Mouse (Mus musculus) monocyte, adult 2 months (primary cell): ENCODE data around the gene Tulp3.
A peak's percentile ranks its signal among the peaks of the same experiment; 100 is the strongest.
"Not testable (repeated sequence)": the region's sequence is repeated elsewhere in the genome, so short reads cannot be mapped to it uniquely, and the experiment has no call there.

Source experiments
- DNase-seq, 2 experiments: peaks; one replicate each; pipeline ENCODE4 v3.0.0; 2022; ENCODE audit warnings: low spot score in 2 of 2, low read depth in 1 of 2

Gene Tulp3

GRCm38 (mm10) chr6:128355726-128356416 lies at the start of gene Tulp3:
Tulp3 (minus strand) TSS chr6:128355851.
- DNase-seq, result peak; percentile 28 to 29

DNA sequence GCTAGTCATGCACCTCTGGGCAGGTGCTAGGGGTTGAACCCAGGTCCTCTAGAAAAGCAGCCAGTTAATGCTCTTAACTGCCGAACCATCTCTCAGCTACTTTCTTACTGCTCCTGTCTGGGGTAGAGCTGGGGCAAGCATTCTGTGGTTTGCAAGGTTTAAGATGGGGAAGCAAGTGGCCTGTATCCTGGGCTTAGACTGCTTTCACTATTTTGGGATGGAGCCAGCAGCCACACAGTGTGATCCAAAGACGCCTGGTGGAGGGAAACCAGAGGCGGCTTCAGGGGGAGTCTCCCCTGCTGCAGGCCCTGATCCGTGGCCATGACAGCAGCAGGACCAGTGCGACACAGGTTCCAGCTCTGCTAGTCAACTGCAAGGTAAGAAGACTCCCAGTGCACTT lies 49.1 kb upstream of the Tulp3 start:
- no peak for DNase-seq

DNA sequence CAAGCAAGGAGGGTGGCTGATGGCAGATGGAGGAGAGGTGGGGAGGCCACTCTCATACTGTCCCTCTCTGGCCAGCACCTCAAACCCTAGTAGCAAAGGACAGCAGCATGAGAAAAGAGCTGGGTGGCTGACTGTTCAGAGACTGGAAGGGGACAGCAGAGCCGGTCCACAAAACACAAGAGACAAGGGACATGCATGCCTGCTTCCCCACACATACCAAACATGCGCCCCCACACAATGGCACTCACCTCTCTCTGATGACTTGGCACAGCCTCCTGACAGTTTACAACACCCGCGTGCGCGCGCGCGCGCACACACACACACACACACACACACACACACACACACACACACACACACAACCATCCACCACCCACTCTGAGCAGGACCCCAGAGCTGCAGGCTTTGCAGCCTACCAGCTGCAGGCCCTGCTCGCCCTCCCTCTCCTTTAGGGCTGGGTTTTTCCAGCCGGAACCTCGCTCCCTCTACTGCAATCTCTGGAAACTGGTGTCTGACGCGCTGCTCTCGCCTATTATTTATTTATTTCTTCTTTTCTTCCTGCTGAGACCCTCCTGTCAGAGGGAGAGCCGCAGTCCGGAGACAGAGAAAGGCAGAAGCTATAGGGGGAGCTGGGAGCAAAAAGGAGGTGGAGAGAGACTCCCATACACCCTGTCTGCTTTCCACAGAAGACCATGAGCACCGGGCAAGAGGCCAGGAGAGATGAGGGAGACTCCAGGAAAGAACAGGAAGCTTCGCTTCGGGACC lies 44.0 kb upstream of the Tulp3 start:
- DNase-seq, result no peak

DNA sequence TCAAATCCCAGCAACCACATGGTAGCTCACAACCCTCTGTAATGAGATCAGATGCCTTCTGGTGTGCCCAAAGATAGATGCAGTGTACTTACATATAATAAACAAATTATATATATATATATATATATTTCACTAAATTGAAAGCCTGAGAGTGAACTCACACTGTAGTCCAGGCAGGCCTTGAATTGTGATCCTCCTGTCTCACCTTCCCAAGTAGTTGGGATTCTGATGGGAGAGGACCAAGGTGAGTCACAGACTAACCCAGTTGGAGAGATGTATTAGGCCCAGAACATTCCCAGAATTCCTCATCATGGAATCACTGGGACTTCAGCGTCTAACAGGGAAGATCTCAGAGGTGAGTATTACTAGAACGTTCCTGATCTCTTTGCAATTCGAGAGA lies 43.3 kb upstream of the Tulp3 start, which contains the start of gene Nrip2:
Gene Nrip2, plus strand, starts transcription at position 301 of the 400 bp plus-strand sequence.
- DNase-seq, result no peak

DNA sequence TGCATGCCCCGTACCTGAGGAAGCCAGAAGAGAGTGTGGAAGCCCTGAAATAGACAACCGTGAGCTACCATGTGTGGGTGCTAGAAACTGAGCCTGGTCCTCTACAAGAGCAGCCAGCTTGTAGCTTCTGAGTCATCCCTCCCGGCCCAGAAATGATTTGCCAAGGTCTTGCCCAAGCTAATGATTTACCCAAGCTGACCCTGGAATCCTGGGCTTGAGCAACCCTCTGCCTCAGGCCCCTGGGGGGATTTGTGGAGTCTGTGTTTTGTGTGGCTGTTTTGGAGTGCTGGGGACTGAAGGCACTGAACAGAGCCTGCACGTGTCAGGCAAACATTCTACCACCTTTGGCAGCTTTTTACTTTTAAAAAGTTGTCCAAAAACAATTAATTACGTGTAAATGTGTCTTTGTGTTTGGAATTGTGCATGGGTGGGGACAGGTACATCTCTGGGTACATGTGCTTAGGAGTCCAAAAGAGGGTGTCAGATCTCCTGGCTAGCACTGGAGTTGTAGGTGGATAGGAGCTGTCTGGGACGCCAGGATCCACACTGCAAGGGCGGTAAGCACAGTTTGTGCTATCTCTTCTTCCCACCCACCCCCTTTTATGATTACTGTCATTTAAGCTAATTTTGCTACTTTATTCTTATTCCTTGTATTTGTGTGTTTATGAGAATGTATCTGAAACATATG lies 42.1 kb upstream of the Tulp3 start:
- no peak for DNase-seq

GRCm38 (mm10) chr6:128390683-128391082 lies 35.0 kb upstream of the Tulp3 start:
- no peak for DNase-seq

GRCm38 (mm10) chr6:128389185-128389584 lies 33.5 kb upstream of the Tulp3 start:
- no peak for DNase-seq

- DNase-seq, result no peak
These were observed 29.4 kb upstream of the Tulp3 start for GRCm38 (mm10) chr6:128385026-128385425.

DNA sequence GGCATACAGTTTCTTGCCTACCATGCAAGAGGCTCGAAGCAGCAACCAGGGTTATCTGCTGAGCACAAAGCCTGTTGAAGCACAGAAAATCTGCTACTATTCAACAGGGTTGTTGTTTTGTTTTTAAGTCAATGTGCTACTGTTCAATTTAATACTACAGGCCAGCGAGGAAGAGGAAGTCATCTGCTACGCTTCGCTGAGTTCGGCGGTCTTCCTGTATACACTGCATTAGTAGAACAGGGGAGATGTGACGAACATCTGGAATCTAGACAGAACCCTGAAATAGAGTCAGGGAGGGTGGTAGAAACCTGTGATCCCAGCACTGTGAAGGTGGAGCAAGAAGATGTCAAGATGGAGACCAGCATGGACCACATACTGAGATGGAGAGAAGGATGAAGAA lies 28.1 kb upstream of the Tulp3 start:
- no peak for DNase-seq

DNA sequence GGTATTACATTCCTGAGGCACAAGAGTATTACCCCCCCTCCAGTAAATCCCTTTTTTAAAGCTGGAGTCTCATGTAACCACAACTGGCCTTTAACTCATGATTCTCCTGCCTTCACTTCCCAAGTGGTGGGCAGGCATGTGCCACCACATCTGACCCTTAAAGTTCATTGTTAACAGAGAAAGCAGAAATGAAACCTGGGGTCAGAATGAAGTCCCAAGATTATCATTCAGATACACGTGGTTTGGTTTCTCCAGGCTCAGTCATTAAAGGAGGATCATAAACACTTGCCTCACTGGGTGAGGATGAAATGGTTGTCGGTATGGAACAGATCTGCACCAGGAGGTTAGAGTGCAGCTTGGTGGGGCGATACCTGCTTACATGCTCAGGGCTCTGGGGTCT lies 25.6 kb upstream of the Tulp3 start:
- DNase-seq, result peak; percentile 26 to 37

GRCm38 (mm10) chr6:128380594-128381167 lies 25.0 kb upstream of the Tulp3 start:
- not testable (repeated sequence) for DNase-seq

- no peak for DNase-seq
These were observed 24.0 kb upstream of the Tulp3 start for GRCm38 (mm10) chr6:128379636-128380035.

DNA sequence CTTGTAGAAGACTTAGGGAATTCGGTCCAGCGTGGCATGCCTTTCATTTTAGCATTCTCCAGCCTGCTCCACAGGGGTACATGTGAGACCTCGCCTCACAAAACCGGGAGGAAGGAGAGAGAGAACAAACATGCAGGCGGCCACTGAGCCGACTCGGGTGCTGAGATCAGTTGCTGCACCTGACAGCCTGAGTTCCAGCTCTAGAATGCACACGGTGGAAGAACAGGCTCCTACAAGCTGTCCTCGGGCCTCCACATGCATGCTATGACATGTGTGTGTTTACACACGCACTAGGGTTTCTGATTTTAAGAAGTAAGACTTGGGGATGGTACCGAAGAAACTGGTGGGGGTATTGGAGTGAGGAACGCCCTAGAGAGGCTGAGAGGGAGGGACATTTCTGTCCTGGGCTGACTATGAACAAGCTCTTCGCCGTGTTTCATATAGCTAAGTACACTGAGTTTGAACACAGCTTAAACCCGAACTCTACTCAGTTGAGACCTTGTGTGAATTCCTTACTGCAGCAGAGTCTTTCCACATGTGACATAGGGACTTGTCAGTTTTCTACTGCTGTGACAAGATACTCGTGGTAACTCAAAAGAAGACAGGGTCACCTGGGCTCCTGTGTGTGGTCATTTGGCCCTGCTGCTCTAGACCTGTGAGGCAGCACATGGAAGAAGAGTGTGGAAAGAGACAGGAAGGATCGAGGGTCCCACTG lies 20.9 kb upstream of the Tulp3 start:
- DNase-seq, result no peak

DNA sequence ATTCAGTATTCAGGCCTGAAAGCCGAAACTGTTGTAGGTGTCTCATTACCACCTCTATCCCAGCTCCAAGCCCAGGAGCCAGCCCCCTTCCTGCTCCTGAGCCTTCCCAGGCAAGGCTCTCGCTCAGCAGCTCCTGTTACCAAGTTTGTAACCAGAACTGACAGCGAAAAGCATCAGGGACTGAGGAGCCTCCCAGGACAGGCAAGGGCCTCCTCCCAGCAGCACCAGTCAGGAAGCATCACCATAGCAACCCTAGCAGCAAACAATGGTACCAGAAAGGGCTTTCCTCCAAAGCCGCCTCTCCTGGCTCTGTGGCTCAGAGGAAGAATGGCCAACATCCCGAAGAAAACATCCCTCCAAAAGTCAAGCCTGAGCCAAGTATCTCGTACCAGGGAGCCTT lies 19.5 kb upstream of the Tulp3 start, which contains the start of the genes Tex52 and Gm44596:
Gene Tex52, plus strand, starts transcription at position 265 of the 400 bp plus-strand sequence.
Gene Gm44596, plus strand, starts transcription at position 312 of the 400 bp plus-strand sequence.
- no peak for DNase-seq

DNA sequence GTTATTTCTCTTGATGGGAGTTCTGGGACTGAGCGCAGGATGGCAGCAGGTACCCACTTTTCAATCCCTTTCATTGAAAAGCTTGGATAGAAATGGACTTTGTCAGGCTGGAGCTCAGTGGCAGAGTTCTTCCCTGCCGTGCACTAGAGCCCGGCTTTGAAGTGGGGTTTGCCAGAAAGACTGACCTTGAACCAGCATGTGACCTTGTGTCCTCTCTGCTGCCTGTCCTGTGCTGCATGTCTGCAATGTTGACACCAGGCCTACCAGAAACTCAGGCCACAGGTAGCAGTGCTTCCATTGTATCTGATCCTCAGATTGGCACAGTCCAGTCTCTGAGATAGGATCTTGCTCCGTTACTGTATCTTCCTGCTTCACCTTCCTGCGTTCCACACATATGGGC lies 14.4 kb upstream of the Tulp3 start:
- no peak for DNase-seq

GRCm38 (mm10) chr6:128366466-128366865 lies 10.8 kb upstream of the Tulp3 start:
- no peak for DNase-seq

- no peak for DNase-seq
These were observed 9.1 kb upstream of the Tulp3 start for GRCm38 (mm10) chr6:128364721-128365120.

GRCm38 (mm10) chr6:128363007-128363825 lies 7.6 kb upstream of the Tulp3 start:
- DNase-seq, result no peak

GRCm38 (mm10) chr6:128362381-128363006 lies 6.8 kb upstream of the Tulp3 start, which contains the start of the genes Rhno1 and Foxm1:
Rhno1 (minus strand) TSS chr6:128362911.
Foxm1 (plus strand) TSS chr6:128362967.
- DNase-seq, result peak in 1 of 2 experiments; percentile 67
